Mouse (Mus musculus) heart, postnatal 0 days (tissue): ENCODE results near the gene Cdh20. TPM values are rescaled to one million over a fixed set of nuclear protein-coding genes. Genes with fewer than 3 reads are reported as not detected.

Experiments used
- ATAC-seq: fragments of 200-750 bp; cut with Nextera tagmentation; 2 replicates; pipeline ENCODE4 v1.8.0; 2017; ENCODE audit warnings: low read depth, moderate number of reproducible peaks, moderate library complexity; ENCODE audit not compliant: insufficient read depth
- DNase-seq: peaks from one replicate; pipeline ENCODE4 v3.0.0-alpha.2; 2016; ENCODE audit warnings: low spot score
- H3K27ac ChIP-seq: fragments of 300-500 bp; sonication (generic); 2 replicates; pipeline ENCODE4 v1.5.1; 2014; ENCODE audit warnings: low read depth, mild to moderate bottlenecking
- H3K27me3 ChIP-seq: fragments of 300-500 bp; sonication (generic); 2 replicates; pipeline ENCODE4 v1.6.1; 2014; ENCODE audit warnings: low read length, mixed read lengths; ENCODE audit not compliant: control insufficient read depth, insufficient read depth
- H3K36me3 ChIP-seq: fragments of 300-500 bp; sonication (generic); replicated peaks from 2 replicates; pipeline ENCODE4 v1.6.1; 2014; ENCODE audit warnings: low read length, mixed read lengths; ENCODE audit not compliant: control insufficient read depth, insufficient read depth
- H3K4me1 ChIP-seq: fragments of 300-500 bp; sonication (generic); 2 replicates; pipeline ENCODE4 v1.6.1; 2014; ENCODE audit warnings: antibody characterized with exemption; ENCODE audit not compliant: control insufficient read depth, insufficient read depth
- H3K4me2 ChIP-seq: fragments of 300-500 bp; sonication (generic); 2 replicates; pipeline ENCODE4 v1.6.1; 2014; ENCODE audit warnings: low read depth, mild to moderate bottlenecking, low read length, moderate library complexity
- H3K4me3 ChIP-seq: fragments of 300-500 bp; sonication (generic); 2 replicates; pipeline ENCODE4 v1.5.1; 2014; ENCODE audit warnings: low read depth, low read length
- H3K9ac ChIP-seq: fragments of 300-500 bp; sonication (generic); replicated peaks from 2 replicates; pipeline ENCODE4 v1.6.1; 2014; ENCODE audit warnings: low read depth, low read length, mixed read lengths
- H3K9me3 ChIP-seq: fragments of 300-500 bp; sonication (generic); replicated peaks from 2 replicates; pipeline ENCODE4 v1.6.1; 2016; ENCODE audit warnings: low read length; ENCODE audit not compliant: control insufficient read depth
- CTCF ChIP-seq: IDR thresholded peaks from 2 replicates; pipeline ENCODE4 v1.5.1; 2016; ENCODE audit warnings: antibody characterized with exemption, control low read depth, low read depth
- EP300 ChIP-seq: IDR thresholded peaks from 2 replicates; pipeline ENCODE4 v1.6.1; 2016; ENCODE audit warnings: antibody characterized with exemption, low read depth
- WGBS: fragments of 180-500 bp; shearing (Covaris S2); extraction: QIAGEN DNeasy Blood & Tissue Kit; methylation state at CpG from one replicate; pipeline ENCODE4 v1.1.7; 2014; 5-methylcytosine and 5-hydroxymethylcytosine counted together
- polyA plus RNA-seq: library from polyadenylated mRNA; unstranded; fragments of >200 nt; fragmentation: Nextera tagmentation; extraction: Ambion mirVana; gene quantifications from 2 replicates; pipeline ENCODE4 v1.2.1, GENCODE M21; 2015
- total RNA-seq: library from RNA; depleted of rRNA; stranded (reverse); fragments of >200 nt; gene quantifications from 2 replicates; pipeline ENCODE4 v1.2.3, GENCODE M21; 2014; ENCODE audit warnings: low replicate concordance

Cdh20 gene
- total and polyA plus RNA-seq, 2 experiments from 2014 or later = 0.86 to 5.3 TPM

GRCm38 (mm10) chr1:104848256-104848919 lies 80.1 kb downstream of the Cdh20 start:
- TF ChIP-seq CTCF (no peak), EP300 (no peak)
- no peak overlapping the region for H3K4me3 ChIP-seq
- no peak overlapping the region for H3K4me2 ChIP-seq
- DNase-seq = no peak
- no peaks in the 10 kb centered on the region for H3K9me3 ChIP-seq
- no peaks in the 10 kb centered on the region for H3K36me3 ChIP-seq
- H3K27ac ChIP-seq = no peak overlapping the region
- no peaks in the 10 kb centered on the region for H3K27me3 ChIP-seq
- 72% methylated on average over 2 of the region's 2 CpGs for WGBS
- no peaks in the 10 kb centered on the region for H3K4me1 ChIP-seq
- H3K9ac ChIP-seq = no peak overlapping the region
- ATAC-seq = no peak

GRCm38 (mm10) chr1:104848920-104849272 lies 80.6 kb downstream of the Cdh20 start:
- Histone ChIP-seq H3K4me1 (no peaks in the 10 kb centered on the region), H3K36me3 (no peaks in the 10 kb centered on the region), H3K27ac (no peak overlapping the region), H3K4me3 (no peak overlapping the region), H3K9ac (no peak overlapping the region), H3K4me2 (no peak overlapping the region), H3K27me3 (no peaks in the 10 kb centered on the region), H3K9me3 (no peaks in the 10 kb centered on the region)
- WGBS = 78% methylated on average over 4 of the region's 4 CpGs
- TF ChIP-seq CTCF = no peak
- no peak for TF ChIP-seq EP300
- DNase-seq (no peak), ATAC-seq (no peak)

- Histone ChIP-seq H3K9ac (no peak overlapping the region), H3K4me3 (no peak overlapping the region), H3K4me2 (no peak overlapping the region), H3K4me1 (no peaks in the 10 kb centered on the region), H3K9me3 (no peaks in the 10 kb centered on the region), H3K27me3 (no peaks in the 10 kb centered on the region), H3K27ac (no peak overlapping the region), H3K36me3 (no peaks in the 10 kb centered on the region)
- ATAC-seq = no peak
- TF ChIP-seq CTCF = no peak
- no peak for TF ChIP-seq EP300
- DNase-seq = no peak
- whole genome bisulfite sequencing = 89% methylated on average over 1 of the region's 1 CpGs
Observed at GRCm38 (mm10) chr1:104877384-104877783, 109.1 kb downstream of the Cdh20 start.

GRCm38 (mm10) chr1:104901815-104902214 lies 133.5 kb downstream of the Cdh20 start:
- Histone ChIP-seq H3K4me2 (no peak overlapping the region), H3K27me3 (no peaks in the 10 kb centered on the region), H3K9ac (no peak overlapping the region), H3K36me3 (no peaks in the 10 kb centered on the region), H3K4me3 (no peak overlapping the region), H3K9me3 (no peaks in the 10 kb centered on the region), H3K4me1 (no peaks in the 10 kb centered on the region), H3K27ac (no peak overlapping the region)
- DNase-seq (no peak), ATAC-seq (no peak)
- no peak for TF ChIP-seq EP300
- no peak for TF ChIP-seq CTCF

- Histone ChIP-seq H3K4me2 (no peak overlapping the region), H3K27ac (no peak overlapping the region), H3K9me3 (no peaks in the 10 kb centered on the region), H3K4me1 (no peaks in the 10 kb centered on the region), H3K36me3 (no peaks in the 10 kb centered on the region), H3K27me3 (no peaks in the 10 kb centered on the region), H3K4me3 (no peak overlapping the region), H3K9ac (no peak overlapping the region)
- WGBS = 58% methylated on average over 5 of the region's 5 CpGs
- ATAC-seq = no peak
- no peak for TF ChIP-seq CTCF
- no peak for TF ChIP-seq EP300
- no peak for DNase-seq
Observed at GRCm38 (mm10) chr1:104903409-104903808, 135.1 kb downstream of the Cdh20 start.

GRCm38 (mm10) chr1:104912407-104912806 lies 144.1 kb downstream of the Cdh20 start:
- ATAC-seq = no peak

More at GRCm38 (mm10) chr1:104912407-104912806, 144.1 kb downstream of the Cdh20 start:
- H3K36me3 ChIP-seq = no peaks in the 10 kb centered on the region
- no peaks in the 10 kb centered on the region for H3K4me1 ChIP-seq
- H3K4me3 ChIP-seq = no peak overlapping the region
- no peak for DNase-seq
- H3K27ac ChIP-seq = no peak overlapping the region
- TF ChIP-seq EP300 (no peak), CTCF (no peak)
- H3K9me3 ChIP-seq = no peaks in the 10 kb centered on the region
- no peak overlapping the region for H3K4me2 ChIP-seq
- H3K9ac ChIP-seq = no peak overlapping the region
- H3K27me3 ChIP-seq = no peaks in the 10 kb centered on the region
- WGBS = 50% methylated on average over 3 of the region's 3 CpGs
